Mouse (Mus musculus): Measurements from ENCODE around the gene Dusp22. TPM values are rescaled to one million over a fixed set of nuclear protein-coding genes. Genes with fewer than 3 reads are reported as not detected.

The Dusp22 gene
- polyA plus RNA-seq, 1 experiment from 2014 or later, result 16.2 TPM

DNA sequence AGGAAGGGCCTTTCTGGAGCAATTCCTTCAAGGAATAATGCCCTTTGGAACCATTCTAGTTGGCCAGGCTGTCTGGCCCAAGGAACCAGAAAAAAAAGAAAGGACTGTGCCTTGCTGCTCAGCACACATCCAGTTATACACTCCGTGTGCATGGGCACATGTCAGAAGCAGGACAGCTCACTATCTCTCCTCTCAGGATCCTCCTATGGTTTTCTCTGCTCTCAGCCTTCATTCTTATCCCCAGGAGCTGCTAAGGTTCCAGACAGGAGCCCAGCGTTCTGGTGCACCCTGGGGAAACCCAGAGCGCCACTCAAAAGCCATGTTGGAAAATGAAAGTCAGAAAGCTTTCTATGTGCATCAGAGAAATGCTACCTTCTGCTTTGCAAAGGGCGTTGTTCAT lies 55.8 kb downstream of the Dusp22 start:
- no peak overlapping the region for H3K4me3 ChIP-seq (ENCODE audit: low read depth, low read length)
- H3K36me3 ChIP-seq (ENCODE audit: control insufficient read depth, insufficient read depth, low read length), result no peaks in the 10 kb centered on the region
- 88% methylated on average over 4 of the region's 4 CpGs for WGBS
- H3K4me2 ChIP-seq (ENCODE audit: low read depth, severe bottlenecking), result no peak overlapping the region
- ATAC-seq (ENCODE audit: insufficient number of reproducible peaks, low FRiP score, low TSS enrichment, low read depth) (no peak), DNase-seq (ENCODE audit: low spot score) (no peak)
- no peaks in the 10 kb centered on the region for H3K4me1 ChIP-seq (ENCODE audit: control insufficient read depth, insufficient read depth, low read length)
- no peak overlapping the region for H3K27ac ChIP-seq (replicated peaks; ENCODE audit: low read depth, low read length)
- H3K27me3 ChIP-seq (ENCODE audit: control insufficient read depth, insufficient read depth, low read length), result no peaks in the 10 kb centered on the region
- H3K9me3 ChIP-seq (ENCODE audit: control insufficient read depth, low read length), result no peaks in the 10 kb centered on the region
- H3K9ac ChIP-seq (ENCODE audit: low read length), result no peak overlapping the region

DNA sequence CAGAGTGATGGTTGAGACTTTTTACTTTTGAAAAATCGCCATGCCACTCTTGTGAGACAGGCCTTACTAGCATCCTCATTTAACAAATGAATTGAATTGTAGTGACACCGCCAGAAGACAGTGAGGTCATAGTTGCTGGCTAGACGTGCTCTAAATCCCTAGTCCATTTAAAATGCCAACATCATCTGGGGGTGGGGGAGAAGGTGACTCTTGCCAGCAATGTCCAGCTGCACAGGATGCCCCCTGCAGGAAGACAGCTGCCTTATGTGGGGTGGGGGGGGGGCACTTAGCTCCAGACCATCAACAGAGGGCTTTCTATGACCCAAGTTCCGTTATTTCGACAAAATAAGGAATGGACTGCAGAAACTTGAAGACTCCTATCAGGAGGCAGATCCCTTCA lies 56.8 kb downstream of the Dusp22 start:
- no peaks in the 10 kb centered on the region for H3K4me1 ChIP-seq (ENCODE audit: control insufficient read depth, insufficient read depth, low read length)
- DNase-seq (ENCODE audit: low spot score), result no peak
- H3K27me3 ChIP-seq (ENCODE audit: control insufficient read depth, insufficient read depth, low read length), result no peaks in the 10 kb centered on the region
- WGBS, result 77% methylated on average over 5 of the region's 5 CpGs
- no peaks in the 10 kb centered on the region for H3K9me3 ChIP-seq (ENCODE audit: control insufficient read depth, low read length)
- no peak overlapping the region for H3K27ac ChIP-seq (replicated peaks; ENCODE audit: low read depth, low read length)
- no peak overlapping the region for H3K4me3 ChIP-seq (ENCODE audit: low read depth, low read length)
- no peaks in the 10 kb centered on the region for H3K36me3 ChIP-seq (ENCODE audit: control insufficient read depth, insufficient read depth, low read length)
- no peak for ATAC-seq (ENCODE audit: insufficient number of reproducible peaks, low FRiP score, low TSS enrichment, low read depth)
- H3K4me2 ChIP-seq (ENCODE audit: low read depth, severe bottlenecking), result no peak overlapping the region
- H3K9ac ChIP-seq (ENCODE audit: low read length), result no peak overlapping the region

DNA sequence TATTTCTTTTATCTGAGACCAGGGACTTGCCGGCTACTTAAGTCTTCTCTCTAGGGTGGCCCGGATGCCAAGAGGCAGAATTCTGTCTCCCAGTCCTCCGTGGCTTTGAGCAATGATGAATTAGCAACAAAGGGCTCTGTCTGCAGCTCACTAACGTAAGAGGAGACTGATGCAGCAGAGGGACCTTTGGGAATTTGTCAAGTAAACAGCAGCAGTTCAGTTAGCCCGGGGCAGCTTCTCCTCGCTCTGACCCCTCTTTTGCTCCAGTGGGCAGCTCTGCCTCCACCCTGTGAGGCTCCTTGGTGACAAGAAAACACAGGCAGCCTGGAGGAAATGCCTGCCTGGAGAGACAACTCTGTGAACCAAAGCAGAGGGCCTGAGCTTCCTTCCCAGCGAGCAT lies 62.8 kb downstream of the Dusp22 start:
- no peaks in the 10 kb centered on the region for H3K4me1 ChIP-seq (ENCODE audit: control insufficient read depth, insufficient read depth, low read length)

DNA sequence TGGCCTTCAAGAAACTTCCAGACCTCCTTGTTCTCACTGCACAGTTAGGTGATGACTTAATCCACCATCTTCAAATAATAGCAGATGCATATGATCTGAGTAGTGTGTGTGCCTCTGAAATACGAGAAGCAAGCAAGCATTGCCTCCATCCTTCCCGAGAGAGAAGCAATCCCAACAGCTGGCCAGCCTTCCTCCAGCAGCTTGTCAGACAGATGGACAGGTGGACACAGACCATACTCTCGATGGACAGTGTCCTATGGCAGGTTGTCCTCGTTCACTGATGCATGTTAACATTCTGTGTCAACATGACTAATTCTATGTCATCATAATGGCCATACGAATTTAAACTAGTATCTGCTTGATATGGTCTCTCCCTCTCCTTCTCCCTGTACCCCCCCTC lies 63.5 kb downstream of the Dusp22 start:
- no peaks in the 10 kb centered on the region for H3K4me1 ChIP-seq (ENCODE audit: control insufficient read depth, insufficient read depth, low read length)
- 58% methylated on average over 5 of the region's 5 CpGs for WGBS
- no peaks in the 10 kb centered on the region for H3K9me3 ChIP-seq (ENCODE audit: control insufficient read depth, low read length)
- H3K4me3 ChIP-seq (ENCODE audit: low read depth, low read length), result no peak overlapping the region
- no peak overlapping the region for H3K9ac ChIP-seq (ENCODE audit: low read length)
- no peaks in the 10 kb centered on the region for H3K27me3 ChIP-seq (ENCODE audit: control insufficient read depth, insufficient read depth, low read length)
- DNase-seq (ENCODE audit: low spot score) (no peak), ATAC-seq (ENCODE audit: insufficient number of reproducible peaks, low FRiP score, low TSS enrichment, low read depth) (no peak)
- H3K27ac ChIP-seq (replicated peaks; ENCODE audit: low read depth, low read length), result no peak overlapping the region
- H3K4me2 ChIP-seq (ENCODE audit: low read depth, severe bottlenecking), result no peak overlapping the region
- H3K36me3 ChIP-seq (ENCODE audit: control insufficient read depth, insufficient read depth, low read length), result no peaks in the 10 kb centered on the region

More for the DNA sequence above, 62.8 kb downstream of the Dusp22 start:
- DNase-seq (ENCODE audit: low spot score) (no peak), ATAC-seq (ENCODE audit: insufficient number of reproducible peaks, low FRiP score, low TSS enrichment, low read depth) (no peak)
- no peak overlapping the region for H3K4me2 ChIP-seq (ENCODE audit: low read depth, severe bottlenecking)
- no peak overlapping the region for H3K9ac ChIP-seq (ENCODE audit: low read length)
- no peaks in the 10 kb centered on the region for H3K36me3 ChIP-seq (ENCODE audit: control insufficient read depth, insufficient read depth, low read length)
- no peaks in the 10 kb centered on the region for H3K9me3 ChIP-seq (ENCODE audit: control insufficient read depth, low read length)
- no peak overlapping the region for H3K4me3 ChIP-seq (ENCODE audit: low read depth, low read length)
- H3K27ac ChIP-seq (replicated peaks; ENCODE audit: low read depth, low read length), result no peak overlapping the region
- WGBS, result 23% methylated on average over 7 of the region's 7 CpGs
- no peaks in the 10 kb centered on the region for H3K27me3 ChIP-seq (ENCODE audit: control insufficient read depth, insufficient read depth, low read length)

DNA sequence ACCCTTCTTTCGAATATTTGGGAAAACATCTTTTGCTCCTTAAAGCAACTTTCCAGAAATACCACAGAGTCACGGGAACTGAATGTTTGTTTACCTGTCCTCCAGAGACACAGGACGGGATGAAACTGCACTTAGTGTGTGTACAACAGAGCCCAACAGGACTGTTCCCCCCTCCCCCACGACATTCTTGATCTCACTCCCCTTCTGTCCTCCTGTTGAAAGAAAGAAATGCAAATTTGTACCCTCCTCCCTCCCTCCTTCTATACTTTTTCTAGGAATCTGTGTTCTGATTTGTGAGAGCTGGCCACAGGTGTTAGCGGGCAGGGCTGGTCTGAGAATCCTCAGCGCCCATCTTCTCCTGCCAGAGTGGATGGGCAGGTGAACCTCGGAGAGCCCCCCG lies 64.1 kb downstream of the Dusp22 start:
- H3K36me3 ChIP-seq (ENCODE audit: control insufficient read depth, insufficient read depth, low read length), result no peaks in the 10 kb centered on the region
- no peak overlapping the region for H3K4me2 ChIP-seq (ENCODE audit: low read depth, severe bottlenecking)
- no peak overlapping the region for H3K27ac ChIP-seq (replicated peaks; ENCODE audit: low read depth, low read length)
- H3K9ac ChIP-seq (ENCODE audit: low read length), result no peak overlapping the region
- WGBS, result 67% methylated on average over 8 of the region's 8 CpGs
- H3K4me3 ChIP-seq (ENCODE audit: low read depth, low read length), result no peak overlapping the region
- H3K27me3 ChIP-seq (ENCODE audit: control insufficient read depth, insufficient read depth, low read length), result no peaks in the 10 kb centered on the region
- no peaks in the 10 kb centered on the region for H3K9me3 ChIP-seq (ENCODE audit: control insufficient read depth, low read length)
- no peaks in the 10 kb centered on the region for H3K4me1 ChIP-seq (ENCODE audit: control insufficient read depth, insufficient read depth, low read length)
- ATAC-seq (ENCODE audit: insufficient number of reproducible peaks, low FRiP score, low TSS enrichment, low read depth), result no peak
- no peak for DNase-seq (ENCODE audit: low spot score)

DNA sequence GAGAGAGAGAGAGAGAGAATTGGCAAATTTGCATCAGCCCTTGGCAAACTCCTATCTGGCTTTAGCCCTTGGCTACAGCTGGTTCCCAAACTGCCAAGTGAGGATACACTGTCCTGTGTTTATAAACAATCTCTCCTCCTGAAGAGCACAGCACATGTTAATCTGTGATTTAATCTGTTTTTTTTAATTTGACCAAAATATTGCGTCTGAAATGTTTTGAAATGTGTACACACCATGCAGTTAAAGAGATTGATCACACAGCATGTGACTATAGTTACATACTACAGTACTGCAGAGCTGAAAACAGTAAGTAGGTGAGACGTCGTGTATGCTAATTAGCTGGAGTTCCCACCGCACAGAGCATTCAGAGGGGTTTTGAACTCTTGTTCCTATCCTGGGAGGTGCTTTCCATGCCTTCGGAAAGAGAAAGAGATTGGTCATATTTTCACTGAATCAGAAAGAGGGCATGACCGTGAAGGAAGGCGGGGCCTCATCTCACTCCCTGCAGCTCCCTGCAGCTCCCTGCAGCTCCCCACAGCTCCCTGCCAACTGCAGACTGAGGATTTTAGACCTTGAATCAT lies 65.0 kb downstream of the Dusp22 start:
- Histone ChIP-seq H3K9me3 (ENCODE audit: control insufficient read depth, low read length) (no peaks in the 10 kb centered on the region), H3K4me2 (ENCODE audit: low read depth, severe bottlenecking) (no peak overlapping the region), H3K27me3 (ENCODE audit: control insufficient read depth, insufficient read depth, low read length) (no peaks in the 10 kb centered on the region), H3K36me3 (ENCODE audit: control insufficient read depth, insufficient read depth, low read length) (no peaks in the 10 kb centered on the region), H3K4me1 (ENCODE audit: control insufficient read depth, insufficient read depth, low read length) (no peaks in the 10 kb centered on the region), H3K9ac (ENCODE audit: low read length) (no peak overlapping the region), H3K4me3 (ENCODE audit: low read depth, low read length) (no peak overlapping the region), H3K27ac (replicated peaks; ENCODE audit: low read depth, low read length) (no peak overlapping the region)
- WGBS, result 40% methylated on average over 7 of the region's 7 CpGs
- DNase-seq (ENCODE audit: low spot score) (no peak), ATAC-seq (ENCODE audit: insufficient number of reproducible peaks, low FRiP score, low TSS enrichment, low read depth) (no peak)

DNA sequence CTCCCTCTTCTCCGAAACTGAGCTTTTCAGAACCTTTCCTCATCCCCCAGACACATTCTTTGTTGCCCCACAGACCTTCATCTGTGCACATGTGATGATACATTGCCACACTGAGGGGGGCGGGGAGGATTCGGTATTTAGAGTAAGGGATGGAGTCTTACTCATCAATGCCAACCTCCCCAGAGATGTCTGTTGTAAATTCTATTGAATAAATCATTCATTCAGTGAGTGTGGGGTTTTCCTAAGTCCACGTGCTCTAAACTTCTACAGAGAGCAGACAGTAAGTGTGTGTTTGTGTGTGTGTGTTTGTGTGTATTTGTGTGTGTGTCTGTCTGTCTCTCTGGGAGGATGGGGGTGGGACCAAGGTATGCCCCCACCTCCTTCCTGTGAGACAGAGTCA lies 67.1 kb downstream of the Dusp22 start:
- Histone ChIP-seq H3K4me3 (ENCODE audit: low read depth, low read length) (no peak overlapping the region), H3K9ac (ENCODE audit: low read length) (no peak overlapping the region), H3K27ac (replicated peaks; ENCODE audit: low read depth, low read length) (no peak overlapping the region), H3K9me3 (ENCODE audit: control insufficient read depth, low read length) (no peaks in the 10 kb centered on the region), H3K4me1 (ENCODE audit: control insufficient read depth, insufficient read depth, low read length) (no peaks in the 10 kb centered on the region), H3K27me3 (ENCODE audit: control insufficient read depth, insufficient read depth, low read length) (no peaks in the 10 kb centered on the region), H3K36me3 (ENCODE audit: control insufficient read depth, insufficient read depth, low read length) (no peaks in the 10 kb centered on the region), H3K4me2 (ENCODE audit: low read depth, severe bottlenecking) (no peak overlapping the region)
- DNase-seq (ENCODE audit: low spot score) (no peak), ATAC-seq (ENCODE audit: insufficient number of reproducible peaks, low FRiP score, low TSS enrichment, low read depth) (no peak)
- WGBS, result 81% methylated on average over 4 of the region's 4 CpGs

DNA sequence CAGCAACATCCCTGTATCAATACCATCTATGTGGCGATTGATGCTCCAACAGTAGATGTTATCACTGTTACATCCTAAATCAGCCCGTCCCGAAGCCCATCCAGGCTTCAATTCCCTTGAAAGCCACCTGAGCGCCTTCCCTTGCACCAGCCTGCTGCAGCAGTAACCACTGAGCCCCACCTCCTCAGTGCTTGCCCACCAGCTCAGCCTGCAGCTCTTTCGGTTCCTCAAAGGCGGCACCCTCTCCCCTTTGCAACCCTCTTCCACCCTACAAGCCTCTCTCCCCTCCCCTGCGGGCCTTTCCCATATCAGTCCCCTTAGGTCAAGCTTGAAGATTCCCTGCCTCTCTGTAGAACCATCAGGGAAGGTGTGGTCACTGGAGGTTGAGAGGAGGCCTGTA lies 68.4 kb downstream of the Dusp22 start:
- Histone ChIP-seq H3K27me3 (ENCODE audit: control insufficient read depth, insufficient read depth, low read length) (no peaks in the 10 kb centered on the region), H3K4me1 (ENCODE audit: control insufficient read depth, insufficient read depth, low read length) (no peaks in the 10 kb centered on the region), H3K9ac (ENCODE audit: low read length) (no peak overlapping the region), H3K9me3 (ENCODE audit: control insufficient read depth, low read length) (no peaks in the 10 kb centered on the region), H3K27ac (replicated peaks; ENCODE audit: low read depth, low read length) (no peak overlapping the region), H3K36me3 (ENCODE audit: control insufficient read depth, insufficient read depth, low read length) (no peaks in the 10 kb centered on the region), H3K4me2 (ENCODE audit: low read depth, severe bottlenecking) (no peak overlapping the region), H3K4me3 (ENCODE audit: low read depth, low read length) (no peak overlapping the region)
- WGBS, result 91% methylated on average over 7 of the region's 7 CpGs
- ATAC-seq (ENCODE audit: insufficient number of reproducible peaks, low FRiP score, low TSS enrichment, low read depth) (no peak), DNase-seq (ENCODE audit: low spot score) (no peak)

DNA sequence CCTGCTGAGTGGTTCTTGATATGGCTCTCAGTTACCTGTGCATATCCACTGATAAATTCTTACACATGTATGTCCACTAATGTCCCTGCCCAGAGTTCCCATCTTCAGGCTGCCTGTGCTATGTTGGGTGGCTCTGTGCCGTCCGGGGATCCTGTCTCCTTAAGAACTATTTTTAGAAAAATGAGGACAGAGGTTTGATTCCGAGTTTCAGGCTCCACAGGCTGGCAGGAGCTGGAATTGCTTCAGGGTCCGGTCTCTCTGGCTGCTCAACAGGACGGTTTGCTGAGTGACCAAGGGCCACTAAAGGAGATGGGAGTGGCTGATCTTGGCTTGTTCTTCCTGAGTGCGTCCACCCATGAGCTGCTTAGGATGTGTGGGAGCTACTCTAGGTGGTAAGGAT lies 69.4 kb downstream of the Dusp22 start:
- WGBS, result 57% methylated on average over 6 of the region's 6 CpGs
- Histone ChIP-seq H3K36me3 (ENCODE audit: control insufficient read depth, insufficient read depth, low read length) (no peaks in the 10 kb centered on the region), H3K4me2 (ENCODE audit: low read depth, severe bottlenecking) (no peak overlapping the region), H3K4me1 (ENCODE audit: control insufficient read depth, insufficient read depth, low read length) (no peaks in the 10 kb centered on the region), H3K4me3 (ENCODE audit: low read depth, low read length) (no peak overlapping the region), H3K9me3 (ENCODE audit: control insufficient read depth, low read length) (no peaks in the 10 kb centered on the region), H3K27ac (replicated peaks; ENCODE audit: low read depth, low read length) (no peak overlapping the region), H3K9ac (ENCODE audit: low read length) (no peak overlapping the region), H3K27me3 (ENCODE audit: control insufficient read depth, insufficient read depth, low read length) (no peaks in the 10 kb centered on the region)
- DNase-seq (ENCODE audit: low spot score), result no peak
- ATAC-seq (ENCODE audit: insufficient number of reproducible peaks, low FRiP score, low TSS enrichment, low read depth), result no peak

Measured in limb, embryonic 11.5 days (tissue).